Mouse (Mus musculus) brain, embryonic 18.5 days (tissue): ENCODE data around the gene Inpp1.

ENCODE experiments used
- DNase-seq: peaks from one replicate; pipeline ENCODE4 v3.0.0-alpha.2; 2012; ENCODE audit warnings: low read depth, low spot score

Inpp1 gene

DNA sequence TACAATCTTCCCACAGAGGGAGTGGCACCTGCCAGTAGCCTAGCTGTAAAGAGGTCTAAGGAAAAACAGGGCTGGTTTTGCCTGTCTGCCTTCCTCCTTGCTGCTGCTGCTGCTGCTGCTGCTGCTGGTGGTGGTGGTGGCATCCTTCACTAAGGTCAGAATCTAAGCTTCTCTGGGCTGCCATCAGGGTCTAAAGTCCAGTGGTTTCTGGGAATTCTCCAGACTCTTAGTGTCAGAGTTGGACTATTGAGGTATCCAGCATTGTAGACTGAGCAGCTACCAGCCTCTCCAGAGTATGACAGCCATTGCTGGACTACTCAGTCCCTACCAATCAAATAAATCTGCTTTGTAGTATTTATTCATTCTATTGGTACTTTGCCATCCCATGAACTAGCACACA, 24.8 kb downstream of the Inpp1 start:
- DNase-seq: no peak

GRCm38 (mm10) chr1:52787254-52787653, 30.2 kb downstream of the Inpp1 start:
- no peak for DNase-seq

DNA sequence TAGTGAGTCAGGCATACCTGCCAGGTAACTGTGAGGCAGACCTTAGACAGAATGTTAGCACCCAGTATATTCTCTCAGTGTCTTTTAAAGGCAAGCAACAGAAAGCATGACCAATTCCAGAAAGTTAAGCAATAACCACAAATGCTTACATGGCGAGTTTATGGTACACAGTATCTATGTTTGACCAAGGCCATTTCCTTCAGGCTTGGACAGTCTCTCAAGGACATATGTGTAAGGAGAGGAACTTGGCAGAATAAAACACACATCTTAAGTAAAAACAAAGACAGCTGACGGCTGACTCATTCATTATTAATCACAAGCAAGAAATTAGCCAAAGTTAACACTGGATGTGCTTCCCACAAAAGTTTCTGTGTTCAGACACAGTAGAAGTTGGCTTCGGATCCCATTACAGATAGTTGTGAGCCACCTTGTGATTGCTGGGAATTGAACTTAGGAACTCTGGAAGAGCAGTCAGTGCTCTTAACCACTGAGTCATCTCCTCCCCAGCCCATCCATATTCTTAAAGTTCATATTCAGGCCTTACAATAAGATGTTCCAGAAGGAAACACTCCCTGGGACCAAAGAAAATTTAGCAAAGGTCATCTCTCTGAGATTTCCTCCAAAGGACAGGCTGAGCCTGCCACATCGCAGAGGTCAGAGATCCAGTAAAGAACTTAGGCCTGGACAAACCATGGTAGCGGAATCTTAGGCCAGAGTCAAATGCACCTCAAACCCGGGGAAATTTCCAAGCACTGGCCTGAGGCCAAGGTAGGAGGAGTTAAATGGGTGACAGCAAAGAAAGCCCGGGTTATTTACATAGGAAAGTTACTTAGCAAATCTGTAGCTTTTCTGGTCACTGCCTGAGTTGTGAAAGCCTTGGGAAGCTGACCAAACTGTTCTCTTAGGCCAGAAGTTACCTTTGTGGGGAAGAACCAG, 52.0 kb downstream of the Inpp1 start:
- DNase-seq: no peak

DNA sequence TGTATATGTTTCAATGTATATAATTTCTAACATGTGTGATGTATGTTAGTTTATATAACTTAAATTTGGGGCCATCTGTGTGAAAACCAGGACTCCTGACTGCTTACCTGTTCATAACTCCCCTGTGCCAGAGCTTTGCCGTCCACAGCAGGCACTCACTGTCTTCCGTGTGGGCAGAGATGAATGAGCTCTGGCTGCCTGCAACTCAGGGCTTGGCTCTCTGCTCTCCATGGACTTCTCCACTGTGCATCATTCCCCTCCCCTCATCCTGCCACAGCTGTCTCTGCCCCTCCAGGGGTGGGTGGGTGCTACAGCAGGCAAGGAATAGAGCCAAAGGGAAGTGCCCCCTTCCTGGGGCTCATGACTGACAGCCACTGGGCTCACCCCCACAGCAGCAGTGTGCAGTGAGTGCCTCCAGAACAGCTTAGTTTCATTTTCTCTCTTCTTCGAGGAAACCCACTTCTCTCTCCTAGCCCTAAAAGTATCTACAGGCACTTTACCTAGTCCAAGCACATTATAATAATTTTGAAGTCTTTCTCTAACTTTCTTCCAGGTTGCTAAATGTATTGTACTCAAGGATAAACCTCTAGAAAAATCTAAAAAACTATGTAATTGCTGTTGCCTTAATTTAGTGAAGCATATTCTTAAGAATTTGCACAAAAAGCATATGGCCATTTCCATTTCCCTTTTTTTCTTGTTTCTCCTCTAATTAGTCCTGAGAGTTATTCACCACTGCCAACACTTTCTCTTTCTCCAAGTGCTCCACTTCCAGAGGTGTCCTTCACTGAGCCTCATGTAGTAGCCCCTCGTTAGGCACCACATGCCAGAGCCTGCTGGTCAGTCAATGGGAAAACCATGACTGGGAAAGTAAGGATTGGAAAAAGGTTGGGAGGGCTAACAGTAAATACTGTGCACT, 53.3 kb downstream of the Inpp1 start:
- no peak for DNase-seq

- DNase-seq: no peak
These were observed 59.3 kb downstream of the Inpp1 start for GRCm38 (mm10) chr1:52758174-52758573.

GRCm38 (mm10) chr1:52754331-52754730, 63.2 kb downstream of the Inpp1 start:
- no peak for DNase-seq

- no peak for DNase-seq
These were observed 63.7 kb downstream of the Inpp1 start for GRCm38 (mm10) chr1:52753828-52754227.

DNA sequence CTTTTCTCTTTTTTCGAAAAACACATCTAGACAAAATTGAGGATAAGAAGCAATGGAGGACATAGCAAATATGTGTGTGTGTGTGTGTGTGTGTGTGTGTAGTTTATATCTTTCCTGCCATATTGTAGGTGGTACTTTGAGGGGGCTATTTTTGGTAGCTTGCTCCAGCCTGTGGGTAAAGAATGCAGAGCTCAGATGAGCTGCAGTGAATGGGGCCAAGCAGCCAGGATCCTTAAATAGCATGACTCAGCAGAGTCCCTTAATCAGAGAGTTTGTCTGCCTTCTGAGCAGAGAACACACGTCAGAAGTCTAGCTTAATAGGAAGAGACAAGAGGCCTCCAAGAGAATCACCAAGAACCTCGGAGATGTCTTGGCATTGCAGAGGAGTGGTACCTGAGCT, 64.8 kb downstream of the Inpp1 start:
- DNase-seq: no peak

- no peak for DNase-seq
These were observed 65.9 kb downstream of the Inpp1 start for GRCm38 (mm10) chr1:52751634-52752033.

- DNase-seq: no peak
These were observed 67.5 kb downstream of the Inpp1 start for GRCm38 (mm10) chr1:52749978-52750377.

DNA sequence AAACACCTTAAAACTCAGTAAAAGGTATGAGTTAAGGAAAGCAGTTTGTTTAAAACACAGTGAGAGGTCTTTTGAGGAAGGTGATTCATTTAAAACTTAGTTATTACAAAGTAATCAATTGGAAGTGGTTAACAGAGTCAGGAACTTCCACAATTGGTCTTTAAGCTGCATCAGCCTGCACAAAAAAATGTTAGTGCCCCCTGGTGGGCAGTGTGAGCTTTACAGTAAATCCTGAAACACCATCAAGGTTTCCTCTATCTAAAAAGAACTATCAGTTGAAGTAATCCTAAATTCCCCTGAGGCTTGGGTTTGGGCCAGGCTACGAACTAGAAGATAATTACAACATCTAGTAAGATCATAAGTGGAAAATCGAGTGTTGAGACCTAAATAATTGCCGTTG, 69.2 kb downstream of the Inpp1 start:
- DNase-seq: no peak

DNA sequence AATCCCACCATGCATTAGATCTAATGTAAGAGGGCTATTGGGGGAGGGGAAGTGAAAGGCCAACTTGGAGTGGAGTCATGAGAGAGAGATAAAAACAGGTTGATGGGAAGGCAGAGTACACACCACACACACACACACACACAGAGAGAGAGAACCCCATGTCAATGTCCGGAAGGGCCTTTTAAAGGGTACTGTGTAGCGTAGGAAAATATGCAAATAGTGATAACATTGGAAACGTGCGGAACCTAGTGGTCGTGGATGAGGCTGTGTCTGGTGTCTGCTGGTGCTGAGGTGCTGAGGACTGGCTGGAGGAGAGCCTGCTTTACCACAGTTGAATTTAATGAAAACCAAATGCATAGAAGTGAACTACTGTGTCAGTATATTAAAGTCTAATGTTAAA, 74.9 kb downstream of the Inpp1 start:
- no peak for DNase-seq
